Mouse (Mus musculus) hindbrain, embryonic 11.5 days (tissue): Measurements from ENCODE around the gene Mt3. TPM values are rescaled to one million over a fixed set of nuclear protein-coding genes. Genes with fewer than 3 reads are reported as not detected.
A peak's percentile ranks its signal among the peaks of the same experiment; 100 is the strongest.

Experiments
- ATAC-seq: fragments of 200-750 bp; cut with Nextera tagmentation; 2 replicates; pipeline ENCODE4 v1.8.0; 2017; ENCODE audit warnings: mild to moderate bottlenecking, moderate TSS enrichment, moderate library complexity; ENCODE audit not compliant: low FRiP score
- DNase-seq: peaks from one replicate; pipeline ENCODE4 v3.0.0-alpha.2; 2015; ENCODE audit warnings: low spot score
- H3K27ac ChIP-seq: fragments of 300-500 bp; sonication (generic); 2 replicates; pipeline ENCODE4 v1.5.1; 2014; ENCODE audit warnings: mild to moderate bottlenecking, low read depth, low read length
- H3K27me3 ChIP-seq: fragments of 300-500 bp; sonication (generic); 2 replicates; pipeline ENCODE4 v1.6.1; 2014; ENCODE audit warnings: mild to moderate bottlenecking, low read length, moderate library complexity, mixed read lengths; ENCODE audit not compliant: control insufficient read depth, insufficient read depth
- H3K36me3 ChIP-seq: fragments of 300-500 bp; sonication (generic); 2 replicates; pipeline ENCODE4 v1.6.1; 2014; ENCODE audit warnings: mild to moderate bottlenecking, low read length, moderate library complexity, mixed read lengths; ENCODE audit not compliant: control insufficient read depth, insufficient read depth
- H3K4me1 ChIP-seq: fragments of 300-500 bp; sonication (generic); replicated peaks from 2 replicates; pipeline ENCODE4 v1.6.1; 2014; ENCODE audit warnings: low read length, mixed read lengths; ENCODE audit not compliant: control insufficient read depth, insufficient read depth
- H3K4me2 ChIP-seq: fragments of 300-500 bp; sonication (generic); replicated peaks from 2 replicates; pipeline ENCODE4 v1.6.1; 2014; ENCODE audit warnings: mild to moderate bottlenecking, low read depth, low read length
- H3K4me3 ChIP-seq: fragments of 300-500 bp; sonication (generic); 2 replicates; pipeline ENCODE4 v1.5.1; 2014; ENCODE audit warnings: low read depth, low read length
- H3K9ac ChIP-seq: fragments of 300-500 bp; sonication (generic); 2 replicates; pipeline ENCODE4 v1.6.1; 2014; ENCODE audit warnings: low read depth, low read length
- H3K9me3 ChIP-seq: fragments of 300-500 bp; sonication (generic); 2 replicates; pipeline ENCODE4 v1.6.1; 2016; ENCODE audit warnings: low read length; ENCODE audit not compliant: control insufficient read depth
- WGBS: fragments of 180-500 bp; shearing (Covaris S2); extraction: QIAGEN DNeasy Blood & Tissue Kit; methylation state at CpG from one replicate; pipeline ENCODE4 v1.1.7; 2014; 5-methylcytosine and 5-hydroxymethylcytosine counted together
- polyA plus RNA-seq: library from polyadenylated mRNA; unstranded; fragments of >200 nt; fragmentation: Nextera tagmentation; extraction: Ambion mirVana; gene quantifications from 2 replicates; pipeline ENCODE4 v1.2.1, GENCODE M21; 2014

The Mt3 gene
- polyA plus RNA-seq, 1 experiment from 2014 or later = 13.6 TPM

- Histone ChIP-seq H3K9ac (no peak overlapping the region), H3K9me3 (no peaks in the 10 kb centered on the region), H3K27ac (no peak overlapping the region), H3K4me2 (no peak overlapping the region), H3K36me3 (no peaks in the 10 kb centered on the region), H3K4me3 (no peak overlapping the region), H3K27me3 (peaks cover 70% of the 10 kb centered on the region), H3K4me1 (peaks cover 3% of the 10 kb centered on the region; the same call in 1 of the 2 replicates)
- 60% methylated on average over 7 of the region's 7 CpGs for WGBS
- ATAC-seq (no peak), DNase-seq (no peak)
Measured at GRCm38 (mm10) chr8:94177716-94178390, 25.4 kb downstream of the Mt3 start.

GRCm38 (mm10) chr8:94178857-94179712 lies 26.7 kb downstream of the Mt3 start, which contains the start of gene Mt1:
Gene Mt1 (plus strand): TSS chr8:94179082.
- peak within 1 kb of the TSS; percentile 33 for H3K4me3 ChIP-seq
- DNase-seq = peak; percentile 76
- under 1% methylated on average over 50 of the region's 50 CpGs for WGBS

GRCm38 (mm10) chr8:94179713-94180560 lies 27.5 kb downstream of the Mt3 start:
- H3K4me2 ChIP-seq = peak overlapping the region; percentile 54
- H3K4me3 ChIP-seq = peak overlapping the region; percentile 33
- H3K27me3 ChIP-seq = peaks cover 69% of the 10 kb centered on the region
- no peak overlapping the region for H3K27ac ChIP-seq
- peaks cover 3% of the 10 kb centered on the region; the same call in 1 of the 2 replicates for H3K4me1 ChIP-seq
- ATAC-seq (0 out of 2 replicates have a peak, but pooled peaks have one; percentile 41), DNase-seq (peak; percentile 49)
- 3% methylated on average over 25 of the region's 25 CpGs for WGBS
- no peaks in the 10 kb centered on the region for H3K9me3 ChIP-seq
- no peak overlapping the region for H3K9ac ChIP-seq
- no peaks in the 10 kb centered on the region for H3K36me3 ChIP-seq

More at GRCm38 (mm10) chr8:94178857-94179712, 26.7 kb downstream of the Mt3 start, which contains the start of gene Mt1:
- H3K9ac ChIP-seq = no peak within 1 kb of the TSS
- H3K36me3 ChIP-seq = no peaks in the 10 kb centered on the region
- H3K27ac ChIP-seq = no peak within 1 kb of the TSS
- peak; percentile 74 for ATAC-seq
- no peaks in the 10 kb centered on the region for H3K9me3 ChIP-seq
- peaks cover 70% of the 10 kb centered on the region for H3K27me3 ChIP-seq
- peaks cover 3% of the 10 kb centered on the region; the same call in 1 of the 2 replicates for H3K4me1 ChIP-seq
- H3K4me2 ChIP-seq = peak within 1 kb of the TSS; percentile 54

- Histone ChIP-seq H3K27me3 (peaks cover 72% of the 10 kb centered on the region), H3K4me2 (no peak overlapping the region), H3K9ac (no peak overlapping the region), H3K4me3 (no peak overlapping the region), H3K4me1 (peaks cover 3% of the 10 kb centered on the region; the same call in 1 of the 2 replicates), H3K9me3 (no peaks in the 10 kb centered on the region), H3K27ac (no peak overlapping the region), H3K36me3 (no peaks in the 10 kb centered on the region)
- ATAC-seq = no peak
- DNase-seq = no peak
- WGBS = 73% methylated on average over 1 of the region's 1 CpGs
Measured at GRCm38 (mm10) chr8:94180561-94180908, 28.1 kb downstream of the Mt3 start.

GRCm38 (mm10) chr8:94182055-94182929 lies 29.9 kb downstream of the Mt3 start:
- H3K9ac ChIP-seq = no peak overlapping the region
- peak overlapping the region; percentile 23; the same call in 1 of the 2 replicates for H3K4me2 ChIP-seq
- H3K27ac ChIP-seq = no peak overlapping the region
- no peak for DNase-seq
- no peaks in the 10 kb centered on the region for H3K36me3 ChIP-seq
- no peak overlapping the region for H3K4me3 ChIP-seq
- ATAC-seq = no peak
- H3K4me1 ChIP-seq = peaks cover 3% of the 10 kb centered on the region; the same call in 1 of the 2 replicates
- peaks cover 83% of the 10 kb centered on the region for H3K27me3 ChIP-seq
- no peaks in the 10 kb centered on the region for H3K9me3 ChIP-seq
- 66% methylated on average over 13 of the region's 13 CpGs for WGBS

GRCm38 (mm10) chr8:94183117-94183516 lies 30.7 kb downstream of the Mt3 start:
- WGBS = under 1% methylated on average over 16 of the region's 16 CpGs
- Histone ChIP-seq H3K36me3 (no peaks in the 10 kb centered on the region), H3K4me3 (no peak overlapping the region), H3K4me2 (peak overlapping the region; percentile 23; the same call in 1 of the 2 replicates), H3K4me1 (peaks cover 3% of the 10 kb centered on the region; the same call in 1 of the 2 replicates), H3K9ac (no peak overlapping the region), H3K27me3 (peaks cover 81% of the 10 kb centered on the region), H3K9me3 (no peaks in the 10 kb centered on the region), H3K27ac (no peak overlapping the region)
- DNase-seq (peak; percentile 78), ATAC-seq (peak; percentile 44)

- no peak overlapping the region for H3K9ac ChIP-seq
- H3K27me3 ChIP-seq = peaks cover 73% of the 10 kb centered on the region
- WGBS = 16% methylated on average over 12 of the region's 12 CpGs
- peak; percentile 7 for DNase-seq
- no peak for ATAC-seq
- H3K36me3 ChIP-seq = no peaks in the 10 kb centered on the region
- H3K27ac ChIP-seq = no peak overlapping the region
- H3K4me3 ChIP-seq = no peak overlapping the region
- no peaks in the 10 kb centered on the region for H3K9me3 ChIP-seq
- H3K4me1 ChIP-seq = peaks cover 3% of the 10 kb centered on the region; the same call in 1 of the 2 replicates
- no peak overlapping the region for H3K4me2 ChIP-seq
Measured at GRCm38 (mm10) chr8:94184357-94184843, 32.0 kb downstream of the Mt3 start.
